Comparison of ENCODE assay signal across 17 mouse cellular contexts in the genomic region with DNA sequence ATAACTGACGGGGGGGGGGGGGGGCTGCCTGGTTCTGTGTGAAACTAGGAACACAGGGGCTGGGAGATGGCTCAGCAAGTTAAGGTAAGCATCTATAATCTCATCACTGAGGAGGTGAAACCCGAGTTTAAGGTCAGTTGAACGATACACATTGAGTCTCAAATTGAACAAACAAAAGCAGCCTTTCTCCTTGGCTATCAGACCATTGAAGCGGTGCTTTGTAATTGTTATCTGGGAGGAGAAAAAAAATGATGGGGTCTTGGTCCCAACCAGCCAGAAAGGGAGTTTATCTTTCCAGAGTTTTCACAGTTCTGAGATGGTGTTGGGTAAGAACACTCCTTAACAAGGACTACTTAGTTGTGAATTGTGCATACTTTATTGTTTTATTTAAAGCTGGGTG. TPM values are rescaled to one million over a fixed set of nuclear protein-coding genes. Genes with fewer than 3 reads are reported as not detected.
A peak's percentile ranks its signal among the peaks of the same experiment; 100 is the strongest.
DNase-seq lines count a peak whose midpoint lies in the region; ATAC-seq and TF ChIP-seq lines count a peak whose summit lies in the region.
"Had no signal": no experiment of that assay in that cellular context is flagged by ENCODE, and none has a peak within 500 bp of the region (broad histone marks: within the 10 kb centered on the region; RNA-seq: fewer than 3 reads in every experiment).

No protein-coding gene starts in this region.

- H3K27me3 ChIP-seq in heart, embryonic 12.5 days (replicated peaks) = peaks cover 59% of the 10 kb centered on the region
- peaks cover 85% of the 10 kb centered on the region for H3K27me3 ChIP-seq in liver, embryonic 12.5 days (replicated peaks)
- peaks cover 66% of the 10 kb centered on the region for H3K27me3 ChIP-seq in liver, postnatal 0 days (ENCODE audit: insufficient read depth, low read length)
- peaks cover 66% of the 10 kb centered on the region for H3K27me3 ChIP-seq in intestine, embryonic 15.5 days (replicated peaks)

- no peaks in the 10 kb centered on the region for H3K9me3 ChIP-seq in heart, embryonic 12.5 days (replicated peaks)
- H3K9me3 ChIP-seq in liver, embryonic 12.5 days (replicated peaks) = no peaks in the 10 kb centered on the region
- no peaks in the 10 kb centered on the region for H3K9me3 ChIP-seq in liver, postnatal 0 days (ENCODE audit: low read length)
- no peaks in the 10 kb centered on the region for H3K9me3 ChIP-seq in intestine, embryonic 15.5 days
- H3K9me3 ChIP-seq: neural tube, embryonic 13.5 days had no signal

- no peak for ATAC-seq in heart, embryonic 12.5 days (ENCODE audit: insufficient number of reproducible peaks, low FRiP score)
- ATAC-seq in liver, embryonic 12.5 days = no peak
- ATAC-seq in liver, postnatal 0 days = no peak
- ATAC-seq in intestine, embryonic 15.5 days = no peak
- ATAC-seq: hindbrain, embryonic 16.5 days had no signal

- no peak for TF ChIP-seq CTCF in liver, postnatal 0 days (IDR thresholded peaks at IDR 0.05; ENCODE audit: low read depth)

- H3K4me3 ChIP-seq in heart, embryonic 12.5 days = peak overlapping the region; percentile 47
- H3K4me3 ChIP-seq in liver, embryonic 12.5 days = peak overlapping the region; percentile 59; the same call in 1 of the 2 replicates
- H3K4me3 ChIP-seq in liver, postnatal 0 days (ENCODE audit: low read depth, low read length) = no peak overlapping the region
- no peak overlapping the region for H3K4me3 ChIP-seq in intestine, embryonic 15.5 days (replicated peaks)

- TF ChIP-seq EP300 in liver, postnatal 0 days (IDR thresholded peaks at IDR 0.05; ENCODE audit: low read depth) = no peak

- H3K27ac ChIP-seq in heart, embryonic 12.5 days (ENCODE audit: poor library complexity, severe bottlenecking) = no peak overlapping the region
- no peak overlapping the region for H3K27ac ChIP-seq in liver, embryonic 12.5 days
- H3K27ac ChIP-seq in liver, postnatal 0 days (ENCODE audit: low read depth) = no peak overlapping the region
- no peak overlapping the region for H3K27ac ChIP-seq in intestine, embryonic 15.5 days
- H3K27ac ChIP-seq: kidney, postnatal 0 days; neural tube, embryonic 13.5 days had no signal

- peaks cover 6% of the 10 kb centered on the region; the same call in 1 of the 2 replicates for H3K4me1 ChIP-seq in heart, embryonic 12.5 days (replicated peaks)
- peaks cover 33% of the 10 kb centered on the region for H3K4me1 ChIP-seq in liver, embryonic 12.5 days
- peaks cover 20% of the 10 kb centered on the region for H3K4me1 ChIP-seq in liver, postnatal 0 days (ENCODE audit: insufficient read depth)
- H3K4me1 ChIP-seq in intestine, embryonic 15.5 days (replicated peaks) = peaks cover 6% of the 10 kb centered on the region; the same call in 1 of the 2 replicates

- no peak overlapping the region for H3K9ac ChIP-seq in heart, embryonic 12.5 days
- H3K9ac ChIP-seq in liver, embryonic 12.5 days = no peak overlapping the region
- no peak overlapping the region for H3K9ac ChIP-seq in liver, postnatal 0 days (replicated peaks)
- H3K9ac ChIP-seq in intestine, embryonic 15.5 days = no peak overlapping the region
- H3K9ac ChIP-seq: neural tube, embryonic 13.5 days had no signal

- 7% methylated on average over 4 of the region's 4 CpGs for WGBS in heart, embryonic 12.5 days
- 16% methylated on average over 4 of the region's 4 CpGs for WGBS in liver, embryonic 12.5 days (ENCODE audit: insufficient replicate concordance)
- 15% methylated on average over 4 of the region's 4 CpGs for WGBS in liver, postnatal 0 days (ENCODE audit: insufficient replicate concordance)
- 6% methylated on average over 4 of the region's 4 CpGs for WGBS in intestine, embryonic 15.5 days

- peak overlapping the region; percentile 81 for H3K4me2 ChIP-seq in heart, embryonic 12.5 days
- peak overlapping the region; percentile 76 for H3K4me2 ChIP-seq in liver, embryonic 12.5 days
- H3K4me2 ChIP-seq in liver, postnatal 0 days (ENCODE audit: low read depth, low read length) = no peak overlapping the region
- H3K4me2 ChIP-seq in intestine, embryonic 15.5 days (replicated peaks) = peak overlapping the region; percentile 61

- DNase-seq in heart, adult 11 months = no peak
- no peak for DNase-seq in liver, postnatal 0 days
- DNase-seq in ES-CJ7 (ENCODE audit: low read depth, low spot score) = peak; percentile 27
- DNase-seq in urinary bladder, postnatal 10 days (ENCODE audit: low spot score) = no peak
- DNase-seq in embryo, embryonic 10 days (ENCODE audit: low spot score) = no peak
- DNase-seq: cerebellum, adult 11 months; lung, postnatal 10 days; retina, postnatal 1 day had no signal

- no peaks in the 10 kb centered on the region for H3K36me3 ChIP-seq in heart, embryonic 12.5 days
- no peaks in the 10 kb centered on the region for H3K36me3 ChIP-seq in liver, embryonic 12.5 days
- no peaks in the 10 kb centered on the region for H3K36me3 ChIP-seq in liver, postnatal 0 days (replicated peaks; ENCODE audit: insufficient read depth, low read length)
- no peaks in the 10 kb centered on the region for H3K36me3 ChIP-seq in intestine, embryonic 15.5 days
- H3K36me3 ChIP-seq: neural tube, embryonic 13.5 days had no signal

RNA-seq across cellular contexts. Expression of a gene that starts 11.7 kb away (rescaled TPM):
- polyA plus RNA-seq in heart, embryonic 12.5 days (2016; fragmentation: Nextera tagmentation; extraction: Ambion mirVana) = 0.17 and 0.28 TPM in 2 replicates
- 0.22 and 0.33 TPM in 2 replicates for polyA plus RNA-seq in liver, embryonic 12.5 days (2016; fragmentation: Nextera tagmentation; extraction: Ambion mirVana)
- 0.92 and 1.1 TPM in 2 replicates for polyA plus RNA-seq in liver, postnatal 0 days (2015; fragmentation: Nextera tagmentation; extraction: Ambion mirVana)
- polyA plus RNA-seq in intestine, embryonic 15.5 days (2015; fragmentation: Nextera tagmentation; extraction: Ambion mirVana) = 1.4 and 1.5 TPM in 2 replicates
- polyA plus RNA-seq: hindbrain, embryonic 16.5 days had no signal

RNA-seq across cellular contexts. Expression of a gene that starts 16.8 kb away (rescaled TPM):
- 0.13 and 0.14 TPM in 2 replicates for polyA plus RNA-seq in heart, embryonic 12.5 days (2016; fragmentation: Nextera tagmentation; extraction: Ambion mirVana)
- polyA plus RNA-seq in liver, embryonic 12.5 days (2016; fragmentation: Nextera tagmentation; extraction: Ambion mirVana) = not detected in 2 replicates
- not detected in 2 replicates for polyA plus RNA-seq in liver, postnatal 0 days (2015; fragmentation: Nextera tagmentation; extraction: Ambion mirVana)
- polyA plus RNA-seq in intestine, embryonic 15.5 days (2015; fragmentation: Nextera tagmentation; extraction: Ambion mirVana) = 0.06 TPM in 1 of 2 replicates, not detected in the other
- polyA plus RNA-seq: C2C12; hindbrain, embryonic 16.5 days; kidney, postnatal 0 days; neural tube, embryonic 13.5 days; small intestine, adult 2 months; stomach, embryonic 14.5 days had no signal

RNA-seq across cellular contexts. Expression of a gene that starts 37.5 kb away (rescaled TPM):
- 3.7 and 5.0 TPM in 2 replicates for polyA plus RNA-seq in heart, embryonic 12.5 days (2016; fragmentation: Nextera tagmentation; extraction: Ambion mirVana)
- 9.3 and 17.8 TPM in 2 replicates for polyA plus RNA-seq in liver, embryonic 12.5 days (2016; fragmentation: Nextera tagmentation; extraction: Ambion mirVana)
- 8.6 and 9.9 TPM in 2 replicates for polyA plus RNA-seq in liver, postnatal 0 days (2015; fragmentation: Nextera tagmentation; extraction: Ambion mirVana)
- polyA plus RNA-seq in intestine, embryonic 15.5 days (2015; fragmentation: Nextera tagmentation; extraction: Ambion mirVana) = 3.0 and 7.8 TPM in 2 replicates
- polyA plus RNA-seq: hindbrain, embryonic 16.5 days had no signal

RNA-seq across cellular contexts. Expression of a gene that starts 37.8 kb away (rescaled TPM):
- 2.3 and 3.6 TPM in 2 replicates for polyA plus RNA-seq in heart, embryonic 12.5 days (2016; fragmentation: Nextera tagmentation; extraction: Ambion mirVana)
- polyA plus RNA-seq in liver, embryonic 12.5 days (2016; fragmentation: Nextera tagmentation; extraction: Ambion mirVana) = 4.4 and 4.8 TPM in 2 replicates
- polyA plus RNA-seq in liver, postnatal 0 days (2015; fragmentation: Nextera tagmentation; extraction: Ambion mirVana) = 1.7 and 2.2 TPM in 2 replicates
- 5.0 and 5.8 TPM in 2 replicates for polyA plus RNA-seq in intestine, embryonic 15.5 days (2015; fragmentation: Nextera tagmentation; extraction: Ambion mirVana)

RNA-seq across cellular contexts. Expression of a gene that starts 43.3 kb away (rescaled TPM):
- polyA plus RNA-seq in heart, embryonic 12.5 days (2016; fragmentation: Nextera tagmentation; extraction: Ambion mirVana) = 10.4 and 12.2 TPM in 2 replicates
- 44.1 and 49.4 TPM in 2 replicates for polyA plus RNA-seq in liver, embryonic 12.5 days (2016; fragmentation: Nextera tagmentation; extraction: Ambion mirVana)
- 18.0 and 18.3 TPM in 2 replicates for polyA plus RNA-seq in liver, postnatal 0 days (2015; fragmentation: Nextera tagmentation; extraction: Ambion mirVana)
- 21.0 and 23.6 TPM in 2 replicates for polyA plus RNA-seq in intestine, embryonic 15.5 days (2015; fragmentation: Nextera tagmentation; extraction: Ambion mirVana)

Comparison
In these comparisons a context has a peak if more than half of its experiments do, and no peak if none do; other contexts are left out.
1. H3K4me3 ChIP-seq: peak in heart, embryonic 12.5 days (single experiment) and liver, embryonic 12.5 days (single experiment); none in liver, postnatal 0 days (single experiment) and intestine, embryonic 15.5 days (single experiment).